Mouse (Mus musculus) urinary bladder, postnatal 0 days (tissue): ENCODE data around the gene Wwc1. TPM values are rescaled to one million over a fixed set of nuclear protein-coding genes. Genes with fewer than 3 reads are reported as not detected.

Experiments used
- polyA plus RNA-seq: library from polyadenylated mRNA; unstranded; fragments of >200 nt; fragmentation: Nextera tagmentation; extraction: Ambion mirVana; gene quantifications from 2 replicates; pipeline ENCODE4 v1.2.1, GENCODE M21; 2015

The Wwc1 gene
- polyA plus RNA-seq = 9.4 and 10.1 TPM in 2 replicates

GRCm38 (mm10) chr11:35980411-35980917 is at the start of gene Wwc1:
TSS of gene Wwc1 (minus strand) at chr11:35980527.

GRCm38 (mm10) chr11:35834022-35834760 is 146.1 kb downstream of the Wwc1 start, which contains the start of gene Rars:
TSS of gene Rars (minus strand) at chr11:35834506.

DNA sequence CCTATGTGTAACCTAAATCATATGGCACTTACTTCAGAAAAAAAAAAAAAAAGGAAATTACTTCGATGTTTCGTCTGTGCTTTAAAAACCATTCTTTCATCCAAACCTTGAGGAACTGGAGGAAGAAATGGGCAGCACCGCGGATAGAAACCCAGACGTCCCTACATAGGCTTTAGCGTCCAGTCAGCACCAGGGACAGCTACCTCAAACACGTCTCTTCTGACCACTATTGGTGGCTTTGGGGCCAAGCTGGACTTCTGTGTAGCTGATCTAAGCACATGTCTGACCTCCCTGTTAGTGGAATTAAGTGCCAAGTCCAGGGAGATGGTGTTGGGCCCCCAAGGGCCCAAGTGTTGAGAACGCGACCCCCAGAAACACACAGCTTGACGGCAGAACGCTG is 181.5 kb downstream of the Wwc1 start, which contains the start of gene Fbll1:
TSS of gene Fbll1 (minus strand) at position 11 of the 400 bp plus-strand sequence.

Other genes with a start within 250 kb of the Wwc1 start
- gene Pank3, start 211.0 kb downstream of the Wwc1 start, polyA plus RNA-seq = 11.6 and 17.7 TPM in 2 replicates
- not detected in 2 replicates for gene Fbll1, start 181.6 kb downstream of the Wwc1 start, polyA plus RNA-seq
- gene Rars, start 146.0 kb downstream of the Wwc1 start, polyA plus RNA-seq = 54.9 and 59.7 TPM in 2 replicates